10 mouse cellular contexts compared by ENCODE assay signal in genomic region chr1:72256381-72257256, GRCm38 (mm10). TPM values are rescaled to one million over a fixed set of nuclear protein-coding genes. Genes with fewer than 3 reads are reported as not detected.
DNase-seq lines count a peak whose midpoint lies in the region; ATAC-seq and TF ChIP-seq lines count a peak whose summit lies in the region.
"Had no signal": no experiment of that assay in that cellular context is flagged by ENCODE, and none has a peak within 500 bp of the region (broad histone marks: within the 10 kb centered on the region; RNA-seq: fewer than 3 reads in every experiment).

No protein-coding gene starts in this region.

- no peaks in the 10 kb centered on the region for H3K9me3 ChIP-seq in heart, embryonic 12.5 days (replicated peaks)
- H3K9me3 ChIP-seq in midbrain, embryonic 13.5 days, result no peaks in the 10 kb centered on the region
- H3K9me3 ChIP-seq in midbrain, embryonic 11.5 days (ENCODE audit: control insufficient read depth, low read length), result no peaks in the 10 kb centered on the region
- no peaks in the 10 kb centered on the region for H3K9me3 ChIP-seq in stomach, postnatal 0 days (ENCODE audit: control insufficient read depth, low read length)

- H3K27ac ChIP-seq in heart, embryonic 12.5 days (ENCODE audit: poor library complexity, severe bottlenecking), result no peak overlapping the region
- H3K27ac ChIP-seq in midbrain, embryonic 13.5 days, result peak overlapping the region; percentile 89; the same call in 1 of the 2 replicates
- no peak overlapping the region for H3K27ac ChIP-seq in midbrain, embryonic 11.5 days (ENCODE audit: low read depth, low read length)
- no peak overlapping the region for H3K27ac ChIP-seq in stomach, postnatal 0 days (replicated peaks)

- H3K4me3 ChIP-seq in heart, embryonic 12.5 days, result no peak overlapping the region
- H3K4me3 ChIP-seq in midbrain, embryonic 13.5 days (replicated peaks), result peak overlapping the region; percentile 45; the same call in 1 of the 2 replicates
- H3K4me3 ChIP-seq in midbrain, embryonic 11.5 days (ENCODE audit: low read depth, low read length), result no peak overlapping the region
- no peak overlapping the region for H3K4me3 ChIP-seq in stomach, postnatal 0 days (ENCODE audit: low read depth, low read length)

- H3K27me3 ChIP-seq in heart, embryonic 12.5 days (replicated peaks), result no peaks in the 10 kb centered on the region
- no peaks in the 10 kb centered on the region for H3K27me3 ChIP-seq in midbrain, embryonic 13.5 days
- H3K27me3 ChIP-seq in midbrain, embryonic 11.5 days (ENCODE audit: control insufficient read depth, insufficient read depth, low read length), result peaks cover 3% of the 10 kb centered on the region; the same call in 1 of the 2 replicates
- H3K27me3 ChIP-seq in stomach, postnatal 0 days (ENCODE audit: control insufficient read depth, insufficient read depth, low read length), result no peaks in the 10 kb centered on the region

- TF ChIP-seq EP300 in stomach, postnatal 0 days (optimal IDR thresholded peaks at IDR 0.05), result no peak

- ATAC-seq in heart, embryonic 12.5 days (ENCODE audit: insufficient number of reproducible peaks, low FRiP score), result no peak
- ATAC-seq in midbrain, embryonic 13.5 days, result no peak
- ATAC-seq in midbrain, embryonic 11.5 days (ENCODE audit: low FRiP score), result no peak
- ATAC-seq in stomach, postnatal 0 days (ENCODE audit: low FRiP score, low TSS enrichment), result no peak

- WGBS in heart, embryonic 12.5 days, result 74% methylated on average over 9 of the region's 9 CpGs
- 82% methylated on average over 9 of the region's 9 CpGs for WGBS in midbrain, embryonic 13.5 days
- 81% methylated on average over 9 of the region's 9 CpGs for WGBS in midbrain, embryonic 11.5 days
- WGBS in stomach, postnatal 0 days, result 74% methylated on average over 9 of the region's 9 CpGs

- H3K9ac ChIP-seq in heart, embryonic 12.5 days, result no peak overlapping the region
- no peak overlapping the region; the same call in 1 of the 2 replicates for H3K9ac ChIP-seq in midbrain, embryonic 13.5 days (replicated peaks)
- no peak overlapping the region for H3K9ac ChIP-seq in midbrain, embryonic 11.5 days (ENCODE audit: low read length)
- no peak overlapping the region for H3K9ac ChIP-seq in stomach, postnatal 0 days (ENCODE audit: low read length)

- no peak for DNase-seq in heart, adult 8-10 months (ENCODE audit: low spot score)
- DNase-seq in midbrain, embryonic 11.5 days (ENCODE audit: low spot score, missing footprints), result no peak
- peak; percentile 99 for DNase-seq in gonadal fat pad, adult 2 months (ENCODE audit: low read depth)
- DNase-seq in stomach, postnatal 0 days (ENCODE audit: low spot score), result no peak
- no peak for DNase-seq in left cerebral cortex, adult 18-20 months (ENCODE audit: low spot score in 2 of 2)
- no peak for DNase-seq in ovary, postnatal 36 days (ENCODE audit: low spot score)
- DNase-seq: right cerebral cortex, postnatal 14 days had no signal

- peaks cover 14% of the 10 kb centered on the region for H3K4me1 ChIP-seq in heart, embryonic 12.5 days (replicated peaks)
- H3K4me1 ChIP-seq in midbrain, embryonic 13.5 days (replicated peaks), result peaks cover 29% of the 10 kb centered on the region
- H3K4me1 ChIP-seq in midbrain, embryonic 11.5 days (ENCODE audit: control insufficient read depth, insufficient read depth, low read length), result peaks cover 21% of the 10 kb centered on the region
- H3K4me1 ChIP-seq in stomach, postnatal 0 days (replicated peaks; ENCODE audit: control insufficient read depth, insufficient read depth), result 0 out of 2 replicates have a peak, but pooled peaks cover 4% of the 10 kb centered on the region

- peak overlapping the region; percentile 76; the same call in 1 of the 2 replicates for H3K4me2 ChIP-seq in heart, embryonic 12.5 days
- peak overlapping the region; percentile 61 for H3K4me2 ChIP-seq in midbrain, embryonic 13.5 days (replicated peaks)
- no peak overlapping the region for H3K4me2 ChIP-seq in midbrain, embryonic 11.5 days
- H3K4me2 ChIP-seq in stomach, postnatal 0 days (replicated peaks; ENCODE audit: low read depth), result no peak overlapping the region

- H3K36me3 ChIP-seq in heart, embryonic 12.5 days, result 0 out of 2 replicates have a peak, but pooled peaks cover 5% of the 10 kb centered on the region
- H3K36me3 ChIP-seq in midbrain, embryonic 13.5 days, result 0 out of 2 replicates have a peak, but pooled peaks cover 5% of the 10 kb centered on the region
- no peaks in the 10 kb centered on the region for H3K36me3 ChIP-seq in midbrain, embryonic 11.5 days (ENCODE audit: control insufficient read depth, insufficient read depth, low read length)
- H3K36me3 ChIP-seq in stomach, postnatal 0 days (ENCODE audit: control insufficient read depth, insufficient read depth, low read length), result no peaks in the 10 kb centered on the region

- TF ChIP-seq CTCF in stomach, postnatal 0 days (IDR thresholded peaks at IDR 0.05; ENCODE audit: low read depth), result 0 out of 2 replicates have a peak, but pooled peaks have one; percentile 1

RNA-seq across cellular contexts. Expression of gene Pecr, which starts 27.5 kb away (rescaled TPM):
- 16.9 and 18.7 TPM in 2 replicates for polyA plus RNA-seq in heart, embryonic 12.5 days (2016; fragmentation: Nextera tagmentation; extraction: Ambion mirVana)
- total RNA-seq in heart, adult 8-10 months (2022), result 10 to 100 TPM in 3 of 4 experiments, 1 to 10 TPM in 1; 9.5 to 12.4 (median 12.2) TPM
- 8.7 and 10.2 TPM in 2 replicates for polyA plus RNA-seq in midbrain, embryonic 13.5 days (2015; fragmentation: Nextera tagmentation; extraction: Ambion mirVana)
- polyA plus RNA-seq in midbrain, embryonic 11.5 days (2014; fragmentation: Nextera tagmentation; extraction: Ambion mirVana), result 14.5 and 14.7 TPM in 2 replicates
- polyA plus RNA-seq in gonadal fat pad, adult 2 months (2012; rRNA removed), result 12.8 and 14.1 TPM in 2 replicates
- polyA plus RNA-seq in stomach, postnatal 0 days (2015; fragmentation: Nextera tagmentation; extraction: Ambion mirVana), result 44.0 and 44.8 TPM in 2 replicates
- 1 to 10 TPM; 5.1 to 6.4 TPM for total RNA-seq in left cerebral cortex, adult 18-20 months (2021)

RNA-seq across cellular contexts. Expression of gene Tmem169, which starts 27.6 kb away (rescaled TPM):
- 0.22 and 0.29 TPM in 2 replicates for polyA plus RNA-seq in heart, embryonic 12.5 days (2016; fragmentation: Nextera tagmentation; extraction: Ambion mirVana)
- total RNA-seq in heart, adult 8-10 months (2022), result not detected
- 36.1 and 39.7 TPM in 2 replicates for polyA plus RNA-seq in midbrain, embryonic 13.5 days (2015; fragmentation: Nextera tagmentation; extraction: Ambion mirVana)
- 14.2 and 14.4 TPM in 2 replicates for polyA plus RNA-seq in midbrain, embryonic 11.5 days (2014; fragmentation: Nextera tagmentation; extraction: Ambion mirVana)
- 0.07 and 0.11 TPM in 2 replicates for polyA plus RNA-seq in gonadal fat pad, adult 2 months (2012; rRNA removed)
- polyA plus RNA-seq in stomach, postnatal 0 days (2015; fragmentation: Nextera tagmentation; extraction: Ambion mirVana), result 0.69 and 0.87 TPM in 2 replicates
- 10 to 100 TPM; 13.7 to 14.1 TPM for total RNA-seq in left cerebral cortex, adult 18-20 months (2021)
- polyA plus RNA-seq: heart, postnatal 0 days had no signal

RNA-seq across cellular contexts. Expression of gene Mreg, which starts 44.5 kb away (rescaled TPM):
- polyA plus RNA-seq in heart, embryonic 12.5 days (2016; fragmentation: Nextera tagmentation; extraction: Ambion mirVana), result 5.1 and 5.8 TPM in 2 replicates
- total RNA-seq in heart, adult 8-10 months (2022), result 10 to 100 TPM; 33.3 to 40.4 (median 37.5) TPM
- polyA plus RNA-seq in midbrain, embryonic 13.5 days (2015; fragmentation: Nextera tagmentation; extraction: Ambion mirVana), result 1.4 and 1.8 TPM in 2 replicates
- polyA plus RNA-seq in midbrain, embryonic 11.5 days (2014; fragmentation: Nextera tagmentation; extraction: Ambion mirVana), result 5.5 and 6.3 TPM in 2 replicates
- 0.31 and 0.62 TPM in 2 replicates for polyA plus RNA-seq in gonadal fat pad, adult 2 months (2012; rRNA removed)
- polyA plus RNA-seq in stomach, postnatal 0 days (2015; fragmentation: Nextera tagmentation; extraction: Ambion mirVana), result 34.6 and 37.7 TPM in 2 replicates
- 1 to 10 TPM; 5.2 to 6.1 TPM for total RNA-seq in left cerebral cortex, adult 18-20 months (2021)

RNA-seq across cellular contexts. Expression of gene Xrcc5, which starts 50.6 kb away (rescaled TPM):
- 20.5 and 22.9 TPM in 2 replicates for polyA plus RNA-seq in heart, embryonic 12.5 days (2016; fragmentation: Nextera tagmentation; extraction: Ambion mirVana)
- 10 to 100 TPM; 17.7 to 19.4 (median 19.3) TPM for total RNA-seq in heart, adult 8-10 months (2022)
- 28.7 and 29.1 TPM in 2 replicates for polyA plus RNA-seq in midbrain, embryonic 13.5 days (2015; fragmentation: Nextera tagmentation; extraction: Ambion mirVana)
- 52.3 and 57.7 TPM in 2 replicates for polyA plus RNA-seq in midbrain, embryonic 11.5 days (2014; fragmentation: Nextera tagmentation; extraction: Ambion mirVana)
- 4.5 and 6.3 TPM in 2 replicates for polyA plus RNA-seq in gonadal fat pad, adult 2 months (2012; rRNA removed)
- polyA plus RNA-seq in stomach, postnatal 0 days (2015; fragmentation: Nextera tagmentation; extraction: Ambion mirVana), result 21.1 and 23.5 TPM in 2 replicates
- total RNA-seq in left cerebral cortex, adult 18-20 months (2021), result 10 to 100 TPM; 18.5 to 22.2 TPM

Comparison
In these comparisons a context has a peak if more than half of its experiments do, and no peak if none do; other contexts are left out.
1. H3K4me2 ChIP-seq: peak in heart, embryonic 12.5 days (single experiment) and midbrain, embryonic 13.5 days (single experiment); none in midbrain, embryonic 11.5 days (single experiment) and stomach, postnatal 0 days (single experiment).